Mouse (Mus musculus): ENCODE data around the gene D5Ertd579e.
A peak's percentile ranks its signal among the peaks of the same experiment; 100 is the strongest.
"Not testable (repeated sequence)": the region's sequence is repeated elsewhere in the genome, so short reads cannot be mapped to it uniquely, and the experiment has no call there.

Gene D5Ertd579e

DNA sequence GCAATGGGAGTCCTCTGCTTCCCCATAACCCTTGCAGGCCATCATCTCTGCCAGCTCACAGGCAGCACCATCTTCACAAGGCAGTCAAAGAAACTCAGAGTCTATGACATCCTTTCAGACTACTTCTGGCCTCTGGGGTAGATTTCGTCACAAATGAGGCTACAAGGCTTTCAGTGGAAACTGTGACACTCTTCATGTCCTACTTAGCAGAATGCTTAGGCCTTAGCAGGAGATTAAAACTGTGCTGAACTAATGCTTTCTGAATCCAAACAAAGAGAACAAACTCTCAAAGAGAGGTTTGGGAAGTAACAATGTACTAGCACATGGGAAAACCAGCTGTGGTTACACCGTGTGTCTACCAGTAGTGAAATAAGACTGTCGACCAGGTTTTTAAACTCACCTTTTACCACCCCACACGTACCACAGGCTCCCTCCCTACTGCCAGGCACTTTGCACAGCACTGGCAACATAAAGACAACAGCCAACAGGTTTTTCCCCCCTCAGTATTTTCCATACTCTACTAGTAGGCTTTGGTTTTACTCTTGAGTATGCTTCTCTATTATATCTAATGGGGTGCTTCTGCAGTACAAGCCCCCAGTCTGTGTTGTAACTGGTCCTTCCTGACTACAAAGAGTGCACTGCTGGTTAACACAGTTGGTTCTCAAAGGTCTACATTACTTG is 15.8 kb downstream of the D5Ertd579e start:
- DNase-seq (ENCODE audit: low spot score): no peak

DNA sequence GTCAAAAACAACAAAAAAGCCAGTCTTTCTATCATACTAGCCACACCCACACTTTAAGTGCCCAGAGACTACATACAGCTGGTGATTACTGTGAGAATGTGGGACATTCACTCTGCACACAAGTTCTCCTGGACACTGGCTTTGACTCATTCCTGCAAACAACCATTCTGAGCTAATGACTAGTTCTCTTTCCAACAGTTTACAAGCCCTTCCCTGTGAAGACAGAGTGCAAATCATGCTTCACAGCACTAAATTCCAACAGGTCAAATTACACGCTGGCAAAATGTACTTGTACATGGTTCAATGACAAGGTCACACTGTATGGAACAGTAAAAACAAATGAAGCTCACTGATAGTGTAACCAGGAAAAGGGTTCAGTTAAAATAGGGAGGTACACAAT is 17.0 kb downstream of the D5Ertd579e start:
- no peak for DNase-seq (ENCODE audit: low spot score)

DNA sequence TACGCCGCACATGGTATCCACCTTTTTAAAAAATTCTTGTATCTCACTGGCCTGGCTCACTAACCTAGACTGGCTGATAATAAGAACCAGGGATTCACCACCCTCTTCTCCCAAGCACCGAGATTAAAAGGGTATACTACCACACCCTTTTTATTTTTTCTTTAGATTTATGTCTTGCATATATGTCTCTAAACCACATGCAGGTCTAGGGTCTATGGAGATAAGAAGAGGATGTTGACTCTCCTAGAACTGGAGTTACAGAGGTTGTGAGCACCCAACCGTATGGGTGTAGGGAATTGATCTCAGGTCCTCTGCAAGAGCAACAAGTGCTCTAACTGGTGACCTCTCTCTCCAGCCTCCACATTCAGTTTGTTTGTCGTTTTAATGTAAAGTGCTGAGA is 17.9 kb downstream of the D5Ertd579e start:
- no peak for DNase-seq (ENCODE audit: low spot score)

DNA sequence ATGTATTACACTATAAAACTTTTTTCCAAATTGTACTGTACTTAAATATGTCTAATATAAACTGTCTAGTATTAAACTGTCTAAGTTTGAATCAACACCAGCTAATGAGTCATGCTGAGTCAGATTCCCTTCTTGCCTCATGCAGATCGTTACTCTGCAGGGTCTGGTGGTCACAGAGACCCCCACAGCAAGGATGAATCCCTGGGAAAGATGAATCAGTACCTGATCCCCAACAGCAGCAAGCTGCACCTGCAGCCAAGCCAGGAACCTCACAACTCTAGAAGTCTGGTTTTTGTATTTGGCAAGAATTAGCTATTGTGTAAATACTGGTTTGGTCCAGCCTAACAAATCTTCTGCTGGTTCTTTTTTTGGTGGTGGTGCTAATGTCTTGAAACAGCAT is 20.4 kb downstream of the D5Ertd579e start:
- DNase-seq (ENCODE audit: low spot score): no peak

DNA sequence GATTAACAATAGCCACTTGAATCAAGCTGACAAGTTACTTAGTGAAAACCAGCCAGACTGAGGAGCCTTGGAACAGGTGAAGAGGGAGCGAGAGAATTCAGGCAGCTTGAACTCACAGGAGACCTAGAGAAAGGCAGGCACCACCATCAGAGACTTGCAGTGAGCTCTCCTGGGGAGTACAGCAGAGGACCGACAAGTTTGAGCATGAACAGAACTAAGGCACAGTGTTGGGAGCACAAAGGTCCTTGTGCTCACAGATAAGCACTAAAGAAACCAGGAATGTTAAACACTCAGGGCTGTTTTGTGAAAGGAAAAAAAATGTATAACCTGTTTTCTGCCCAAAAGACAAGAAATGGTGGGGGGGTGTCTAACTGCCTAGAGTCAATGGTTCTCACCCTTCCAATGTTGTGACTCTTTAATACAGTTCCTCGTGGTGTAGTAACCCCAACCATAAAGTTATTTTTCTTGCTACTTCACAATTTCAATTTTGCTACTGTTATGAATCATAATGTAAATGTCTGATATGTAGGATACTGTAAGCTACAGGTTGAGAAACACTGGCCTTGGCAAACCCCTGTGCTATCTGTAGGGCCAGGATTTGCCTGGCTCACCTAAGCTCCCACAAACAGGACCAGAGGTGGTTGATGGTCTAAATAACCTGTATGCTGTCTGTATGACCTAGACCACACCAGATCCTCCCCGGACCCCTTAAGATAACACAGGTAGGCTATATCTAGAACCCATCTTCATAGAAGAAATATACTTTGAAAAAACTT is 21.0 kb downstream of the D5Ertd579e start:
- DNase-seq (ENCODE audit: low spot score): no peak

DNA sequence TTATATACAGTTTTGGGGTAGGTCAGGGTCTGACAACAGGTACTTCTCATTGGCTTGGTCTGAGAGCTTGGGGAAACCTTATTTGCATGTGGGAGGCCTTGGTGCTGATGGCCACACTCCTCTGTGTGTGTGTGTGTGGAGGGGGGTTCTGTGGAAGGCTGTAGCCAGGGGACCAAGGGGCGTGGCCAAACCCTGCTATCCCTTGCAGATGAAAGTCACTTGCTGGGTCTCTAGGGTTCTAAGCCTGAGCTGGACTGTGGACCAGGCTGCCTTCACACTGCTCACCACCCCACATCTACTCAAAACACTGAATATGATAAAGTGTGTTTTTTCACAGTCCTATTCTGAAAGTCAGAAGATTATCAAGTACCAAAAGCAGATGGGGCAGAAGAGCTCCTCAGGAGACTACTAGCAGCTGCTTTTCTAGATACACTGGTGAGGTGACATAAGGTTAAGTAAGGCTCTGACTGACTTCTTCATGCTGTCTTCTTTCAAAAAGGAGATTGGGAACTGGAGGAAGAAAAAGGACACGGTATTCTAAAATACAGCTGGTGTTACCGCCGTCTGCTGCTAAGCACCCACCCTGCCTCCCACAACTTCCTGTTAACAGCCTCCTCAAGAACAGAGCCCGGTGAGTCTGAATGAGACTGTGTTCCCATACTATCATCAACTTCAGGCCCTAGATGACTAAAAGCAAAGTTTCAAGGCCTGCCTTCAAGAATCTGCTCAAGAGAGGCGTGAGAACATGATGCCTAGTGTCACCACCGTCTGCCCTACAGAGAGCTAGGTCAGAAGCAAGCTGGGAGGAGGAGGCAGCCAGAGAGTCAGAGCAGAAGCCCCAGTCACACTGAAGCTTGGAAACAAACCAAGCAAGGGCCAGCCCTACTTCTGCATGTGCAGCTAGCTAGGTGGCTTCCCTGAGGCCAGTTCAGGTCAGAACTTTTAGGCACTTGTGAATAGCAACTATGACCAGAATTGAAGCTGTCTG is 26.5 kb downstream of the D5Ertd579e start:
- no peak for DNase-seq (ENCODE audit: low spot score)

DNA sequence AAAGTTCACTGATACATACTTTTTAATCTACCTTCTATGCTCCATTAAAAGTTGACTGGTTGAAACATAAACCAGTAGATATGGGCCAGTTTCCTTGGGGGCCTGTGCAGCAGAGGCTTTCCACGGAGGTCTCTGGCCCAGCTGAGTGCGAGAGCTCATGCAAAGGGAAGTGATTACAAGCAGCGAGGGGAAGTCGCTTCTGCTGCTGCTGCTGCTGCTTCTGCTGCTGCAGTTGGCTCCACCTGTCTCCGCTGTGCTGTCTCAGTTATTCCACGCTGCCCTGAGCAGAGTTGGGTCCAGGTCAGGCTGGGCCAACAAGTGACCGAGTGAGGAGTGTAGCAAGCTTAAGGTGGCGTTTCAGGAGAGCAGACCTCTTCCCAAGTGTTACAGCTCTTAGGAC is 27.3 kb downstream of the D5Ertd579e start:
- DNase-seq (ENCODE audit: low spot score): no peak

DNA sequence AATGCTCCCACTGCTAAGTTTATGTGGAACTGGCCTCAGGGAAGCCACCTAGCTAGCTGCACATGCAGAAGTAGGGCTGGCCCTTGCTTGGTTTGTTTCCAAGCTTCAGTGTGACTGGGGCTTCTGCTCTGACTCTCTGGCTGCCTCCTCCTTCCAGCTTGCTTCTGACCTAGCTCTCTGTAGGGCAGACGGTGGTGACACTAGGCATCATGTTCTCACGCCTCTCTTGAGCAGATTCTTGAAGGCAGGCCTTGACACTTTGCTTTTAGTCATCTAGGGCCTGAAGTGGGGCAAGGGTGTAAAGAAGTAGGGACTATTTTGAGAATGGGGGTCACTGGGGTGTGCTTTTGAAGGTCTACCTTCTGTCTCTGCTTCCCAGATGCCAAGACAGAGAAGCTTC is 27.8 kb downstream of the D5Ertd579e start:
- DNase-seq (ENCODE audit: low spot score): not testable (repeated sequence)

DNA sequence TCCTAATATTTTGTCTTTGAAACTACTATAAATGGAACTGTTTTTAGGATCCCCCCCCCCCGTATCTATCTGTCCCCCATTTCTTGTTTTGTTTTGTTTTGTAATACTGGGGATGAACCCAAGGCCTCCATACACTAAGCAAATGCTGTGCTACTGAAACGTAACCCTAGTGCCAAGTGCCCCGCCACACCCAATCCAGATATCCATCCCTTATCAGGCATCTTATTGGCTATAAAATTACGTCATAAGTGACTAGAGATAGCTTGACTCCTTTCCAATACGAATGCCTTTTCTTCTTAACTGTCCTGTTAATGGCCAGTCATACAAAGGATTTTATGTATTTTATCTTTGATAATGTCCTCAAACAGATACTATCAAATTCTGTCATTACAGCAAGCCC is 28.7 kb downstream of the D5Ertd579e start:
- no peak for DNase-seq (ENCODE audit: low spot score)

DNA sequence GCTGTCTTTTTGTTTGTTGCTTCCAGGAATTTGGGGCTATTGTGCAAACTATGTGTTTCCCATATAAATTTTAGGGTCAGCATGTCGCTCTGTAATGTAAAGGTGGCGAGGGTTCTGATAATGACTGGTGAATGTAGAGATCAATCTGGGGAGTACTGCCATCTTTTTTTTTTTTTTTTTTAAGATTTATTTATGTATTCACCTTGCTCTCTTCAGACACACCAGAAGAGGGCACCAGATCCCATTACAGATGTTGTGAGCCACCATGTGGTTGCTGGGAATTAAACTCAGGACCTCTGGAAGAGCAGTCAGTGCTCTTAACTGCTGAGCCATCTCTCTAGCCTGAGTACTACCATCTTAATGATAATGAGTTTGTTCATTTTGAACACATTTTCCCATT is 29.1 kb downstream of the D5Ertd579e start:
- not testable (repeated sequence) for DNase-seq (ENCODE audit: low spot score)

DNA sequence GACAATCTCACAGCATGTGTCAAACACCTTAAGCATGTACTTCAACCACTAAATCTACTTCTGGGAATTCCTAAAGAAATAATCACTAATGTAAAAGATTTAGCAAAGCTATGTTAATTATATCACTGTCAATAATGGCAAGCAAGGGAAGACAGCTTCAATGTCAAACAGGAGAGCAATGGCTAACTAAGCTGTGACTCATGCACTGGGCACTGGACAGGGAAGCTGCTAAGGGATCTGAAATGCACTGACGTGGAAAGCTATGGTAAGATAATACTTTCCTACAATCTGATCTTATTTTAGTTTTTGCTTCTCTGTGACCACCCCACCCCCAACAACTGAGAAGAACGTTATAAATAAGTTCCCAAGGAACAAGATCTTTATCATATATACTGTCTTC is 32.5 kb downstream of the D5Ertd579e start:
- no peak for DNase-seq (ENCODE audit: low spot score)

DNA sequence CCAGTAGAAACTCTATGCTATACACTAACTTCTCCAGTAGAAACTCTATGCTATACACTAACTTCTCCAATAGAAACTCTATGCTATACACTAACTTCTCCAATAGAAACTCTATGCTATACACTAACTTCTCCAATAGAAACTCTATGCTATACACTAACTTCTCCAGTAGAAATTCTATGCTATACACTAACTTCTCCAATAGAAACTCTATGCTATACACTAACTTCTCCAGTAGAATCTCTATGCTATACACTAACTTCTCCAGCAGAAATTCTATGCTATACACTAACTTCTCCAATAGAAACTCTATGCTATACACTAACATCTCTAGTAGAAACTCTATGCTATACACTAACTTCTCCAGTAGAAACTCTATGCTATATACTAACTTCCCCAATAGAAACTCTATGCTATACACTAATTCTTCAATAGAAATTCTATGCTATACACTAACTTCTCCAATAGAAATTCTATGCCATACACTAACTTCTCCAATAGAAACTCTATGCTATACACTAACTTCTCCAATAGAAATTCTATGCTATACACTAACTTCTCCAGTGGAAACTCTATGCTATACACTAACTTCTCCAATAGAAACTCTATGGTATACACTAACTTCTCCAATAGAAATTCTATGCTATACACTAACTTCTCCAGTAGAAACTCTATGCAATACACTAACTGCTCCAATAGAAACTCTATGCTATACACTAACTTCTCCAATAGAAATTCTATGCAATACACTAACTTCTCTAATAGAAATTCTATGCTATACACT is 34.7 kb downstream of the D5Ertd579e start:
- DNase-seq (ENCODE audit: low spot score): not testable (repeated sequence)

DNA sequence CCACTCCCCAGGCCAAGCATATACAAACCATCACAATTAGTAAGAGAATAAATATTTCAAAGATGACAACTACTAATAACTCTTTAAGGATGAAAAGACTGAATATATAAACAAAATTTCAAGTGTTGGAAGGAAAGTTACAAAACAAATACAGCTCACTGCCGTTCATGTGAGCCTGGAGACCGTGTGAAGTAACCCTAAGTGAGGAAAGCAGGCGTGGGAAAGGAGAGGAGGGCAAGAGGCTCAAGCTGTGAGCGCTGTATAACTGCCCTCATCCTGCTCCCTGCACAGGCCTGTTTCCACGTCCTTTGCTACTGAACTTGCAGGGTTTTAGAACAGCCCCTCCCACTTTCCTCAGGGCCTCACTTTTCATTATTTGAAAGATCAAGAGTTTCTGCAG is 70.2 kb downstream of the D5Ertd579e start:
- no peak for DNase-seq (ENCODE audit: low spot score)

DNA sequence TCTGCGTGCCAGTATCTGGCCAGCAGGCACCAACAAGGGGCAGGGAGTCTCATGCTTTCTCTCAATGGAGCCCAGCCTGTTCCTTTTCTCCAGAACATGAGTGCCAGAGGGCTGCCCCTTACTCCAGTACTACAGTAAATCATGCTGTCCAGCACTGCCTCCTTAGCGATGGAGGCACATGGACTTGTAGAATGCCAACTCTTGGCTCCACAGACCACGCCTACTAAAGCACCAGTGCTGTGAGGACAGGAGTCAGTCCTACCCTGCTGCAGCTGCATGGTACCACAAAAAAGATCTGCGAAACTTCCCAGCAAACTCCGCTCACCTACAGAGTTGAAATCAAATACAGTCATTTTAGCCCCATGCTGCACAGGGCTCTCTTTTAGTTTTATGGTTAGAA is 72.2 kb downstream of the D5Ertd579e start:
- DNase-seq (ENCODE audit: low spot score): no peak

DNA sequence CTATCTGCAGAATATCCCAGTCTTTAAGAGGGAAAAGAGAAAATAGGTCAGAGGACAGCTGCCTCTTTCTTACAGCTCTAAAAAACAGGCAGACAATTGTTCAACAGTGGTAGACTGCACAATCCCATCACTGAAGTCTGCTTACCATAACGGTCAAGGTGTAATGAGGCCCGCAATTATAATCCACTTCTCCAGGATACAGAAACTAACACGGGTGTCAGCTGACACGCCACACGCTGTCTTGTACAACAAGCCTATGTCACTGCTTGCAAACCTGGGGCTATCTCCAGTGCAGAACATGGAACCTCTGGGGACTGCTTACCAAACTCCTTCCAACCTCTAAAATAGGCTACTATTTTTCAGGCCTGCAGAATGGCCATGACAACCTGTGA is 74.8 kb downstream of the D5Ertd579e start:
- no peak for DNase-seq (ENCODE audit: low spot score)

DNA sequence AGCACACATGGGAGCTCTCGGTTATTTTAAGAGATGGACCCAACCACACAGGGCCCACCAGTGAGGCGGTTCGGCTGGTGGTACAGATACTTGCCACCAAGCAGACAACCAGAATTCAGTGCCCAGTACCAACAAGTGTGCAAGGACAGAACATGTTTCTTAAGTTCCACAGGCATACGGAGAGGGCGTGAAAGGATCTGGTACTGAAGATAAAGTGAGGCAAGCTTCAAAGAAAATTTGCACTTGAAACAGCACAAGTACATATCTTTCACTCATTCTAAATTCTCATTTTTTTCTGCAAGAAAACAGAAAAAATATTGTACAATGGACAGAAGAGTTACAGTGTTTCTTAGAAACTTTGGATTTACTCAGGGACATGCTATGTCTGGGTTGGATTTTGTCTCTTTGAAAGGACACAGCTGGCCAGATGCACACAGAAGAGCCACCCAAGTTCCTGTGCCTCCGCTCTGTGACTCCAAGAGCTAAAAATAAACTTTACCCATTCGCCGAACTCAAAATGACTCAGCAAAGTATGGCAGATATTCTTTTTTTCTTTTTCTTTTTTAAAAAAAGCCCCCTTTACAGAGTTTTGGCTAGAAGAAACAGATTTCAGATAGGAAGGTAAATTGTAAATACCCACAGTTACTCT is 75.3 kb downstream of the D5Ertd579e start:
- no peak for DNase-seq (ENCODE audit: low spot score)

DNA sequence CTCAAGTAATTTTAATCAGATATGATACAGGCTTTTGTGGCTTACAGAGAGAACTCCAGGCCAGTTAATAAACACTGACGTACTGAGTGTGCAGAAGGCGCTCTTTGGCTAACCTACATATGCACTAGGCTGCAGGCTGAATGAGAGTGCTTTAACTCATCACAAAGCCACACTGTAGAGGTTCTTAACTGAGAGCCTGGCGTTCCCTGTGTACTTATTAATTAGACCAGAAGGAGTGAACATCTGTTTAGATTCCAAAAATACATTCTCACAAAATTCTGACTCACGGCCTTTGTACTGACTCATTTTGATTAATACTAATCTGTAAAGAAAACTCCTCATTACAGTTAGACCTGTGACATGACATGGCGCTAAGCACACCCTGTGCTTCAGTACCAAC is 76.9 kb downstream of the D5Ertd579e start:
- no peak for DNase-seq (ENCODE audit: low spot score)

DNA sequence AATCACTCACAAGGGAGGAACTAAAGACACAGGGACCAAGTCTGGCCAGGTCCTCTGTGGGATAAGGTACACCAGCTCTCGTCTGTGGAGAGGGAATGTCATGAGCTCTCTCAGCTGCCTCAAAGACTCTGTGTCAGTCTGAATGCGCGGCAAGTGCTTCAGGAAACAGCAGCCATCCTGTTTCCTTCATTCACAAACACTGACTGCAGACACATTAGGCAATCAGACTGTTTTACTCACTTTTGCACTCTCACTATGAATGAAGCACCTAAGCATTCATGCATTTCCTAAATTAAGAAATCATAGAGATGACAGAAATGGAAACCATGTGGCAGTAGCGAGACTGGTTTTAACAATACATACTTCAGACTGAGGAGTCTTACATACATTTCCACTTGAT is 77.5 kb downstream of the D5Ertd579e start:
- no peak for DNase-seq (ENCODE audit: low spot score)

DNA sequence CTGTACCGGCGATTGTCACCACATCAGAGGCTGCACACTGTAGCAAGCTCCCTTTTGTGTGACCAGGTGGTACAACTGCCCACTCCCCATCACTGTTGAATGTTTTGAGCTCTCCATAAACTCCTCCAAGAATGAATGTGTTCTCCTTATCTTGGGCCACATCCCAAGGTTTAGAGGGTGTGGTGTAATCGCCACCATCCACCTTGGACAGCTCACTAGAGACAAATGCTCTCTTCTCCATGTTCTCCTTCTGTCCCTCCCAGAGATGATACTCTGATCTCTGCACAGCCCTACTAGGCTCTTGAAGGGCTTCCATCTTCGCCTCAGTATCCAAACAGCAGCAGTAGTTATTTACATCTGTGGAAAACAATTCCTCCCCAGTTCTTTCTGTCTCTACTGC is 81.7 kb downstream of the D5Ertd579e start:
- no peak for DNase-seq (ENCODE audit: low spot score)

DNA sequence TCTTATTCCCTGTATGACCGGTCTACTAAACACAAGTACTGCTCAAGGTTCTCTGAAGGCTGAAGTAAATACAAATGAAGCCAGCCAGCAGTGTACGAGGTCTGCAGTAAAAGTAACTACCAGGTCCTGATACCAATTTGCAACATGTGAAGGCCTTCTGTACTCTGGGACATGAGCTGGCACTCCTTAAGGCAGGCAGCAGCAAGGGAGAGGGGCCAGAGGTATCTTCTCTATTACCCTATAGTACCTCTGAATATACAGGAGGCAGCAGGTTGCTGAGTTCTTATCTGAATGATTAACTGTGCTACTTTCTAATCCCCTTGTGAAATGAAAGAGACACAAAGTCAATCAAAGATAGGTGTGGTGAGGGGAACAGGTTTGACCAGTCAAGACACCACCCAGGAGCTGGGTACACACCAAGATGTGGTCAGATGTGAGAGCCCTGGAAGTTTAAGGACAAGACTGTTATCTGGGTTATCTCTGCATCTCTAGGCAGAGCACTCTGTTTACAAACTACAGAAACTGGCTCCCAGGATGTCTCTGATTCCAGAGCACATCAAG is 86.8 kb downstream of the D5Ertd579e start:
- DNase-seq (ENCODE audit: low spot score): no peak

DNA sequence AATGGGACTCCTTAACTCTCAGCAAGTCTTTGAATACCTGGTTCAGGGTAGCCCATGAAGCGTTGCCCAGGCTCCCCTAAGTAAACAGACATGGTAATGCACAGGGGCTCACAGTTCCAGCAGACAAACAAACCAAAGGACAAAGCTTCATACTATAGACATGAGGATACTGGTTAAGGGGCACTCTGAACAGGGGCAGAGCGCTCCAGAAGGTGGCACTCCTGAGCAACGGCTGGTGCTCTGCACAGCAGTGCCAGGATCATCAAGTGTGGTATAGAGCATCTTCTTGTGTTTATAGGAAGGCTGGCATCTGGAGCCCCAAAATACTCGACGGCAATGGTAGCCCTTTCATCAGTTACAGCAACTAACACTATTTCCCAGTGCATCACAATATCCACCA is 92.8 kb downstream of the D5Ertd579e start:
- peak; percentile 40 for DNase-seq (ENCODE audit: low spot score)

Data from urinary bladder, postnatal 25 days (tissue).